Mouse (Mus musculus) midbrain, embryonic 11.5 days (tissue): ENCODE results near the gene Ddit4. TPM values are rescaled to one million over a fixed set of nuclear protein-coding genes. Genes with fewer than 3 reads are reported as not detected.

Experiments
- ATAC-seq: fragments of 200-750 bp; cut with Nextera tagmentation; 2 replicates; pipeline ENCODE4 v1.8.0; 2017; ENCODE audit warnings: moderate TSS enrichment, moderate library complexity; ENCODE audit not compliant: low FRiP score
- DNase-seq: peaks from one replicate; pipeline ENCODE4 v3.0.0; 2015; ENCODE audit warnings: low spot score; ENCODE audit errors: missing footprints
- H3K27ac ChIP-seq: fragments of 300-500 bp; sonication (generic); 2 replicates; pipeline ENCODE4 v1.5.1; 2014; ENCODE audit warnings: low read depth, low read length
- H3K27me3 ChIP-seq: fragments of 300-500 bp; sonication (generic); 2 replicates; pipeline ENCODE4 v1.6.1; 2014; ENCODE audit warnings: mild to moderate bottlenecking, low read length, moderate library complexity, mixed read lengths; ENCODE audit not compliant: control insufficient read depth, insufficient read depth
- H3K36me3 ChIP-seq: fragments of 300-500 bp; sonication (generic); 2 replicates; pipeline ENCODE4 v1.6.1; 2014; ENCODE audit warnings: mild to moderate bottlenecking, low read length, moderate library complexity, mixed read lengths; ENCODE audit not compliant: control insufficient read depth, insufficient read depth
- H3K4me1 ChIP-seq: fragments of 300-500 bp; sonication (generic); 2 replicates; pipeline ENCODE4 v1.6.1; 2014; ENCODE audit warnings: low read length; ENCODE audit not compliant: control insufficient read depth, insufficient read depth
- H3K4me2 ChIP-seq: fragments of 300-500 bp; sonication (generic); 2 replicates; pipeline ENCODE4 v1.6.1; 2014; ENCODE audit warnings: mild to moderate bottlenecking, moderate library complexity
- H3K4me3 ChIP-seq: fragments of 300-500 bp; sonication (generic); 2 replicates; pipeline ENCODE4 v1.5.1; 2014; ENCODE audit warnings: low read depth, low read length
- H3K9ac ChIP-seq: fragments of 300-500 bp; sonication (generic); 2 replicates; pipeline ENCODE4 v1.6.1; 2014; ENCODE audit warnings: low read length
- H3K9me3 ChIP-seq: fragments of 300-500 bp; sonication (generic); 2 replicates; pipeline ENCODE4 v1.6.1; 2016; ENCODE audit warnings: low read length; ENCODE audit not compliant: control insufficient read depth
- WGBS: fragments of 180-500 bp; shearing (Covaris S2); extraction: QIAGEN DNeasy Blood & Tissue Kit; methylation state at CpG from one replicate; pipeline ENCODE4 v1.1.7; 2014; 5-methylcytosine and 5-hydroxymethylcytosine counted together
- polyA plus RNA-seq: library from polyadenylated mRNA; unstranded; fragments of >200 nt; fragmentation: Nextera tagmentation; extraction: Ambion mirVana; gene quantifications from 2 replicates; pipeline ENCODE4 v1.2.1, GENCODE M21; 2014

Ddit4 gene
- polyA plus RNA-seq, 1 experiment from 2014 or later, result 4.5 TPM

DNA sequence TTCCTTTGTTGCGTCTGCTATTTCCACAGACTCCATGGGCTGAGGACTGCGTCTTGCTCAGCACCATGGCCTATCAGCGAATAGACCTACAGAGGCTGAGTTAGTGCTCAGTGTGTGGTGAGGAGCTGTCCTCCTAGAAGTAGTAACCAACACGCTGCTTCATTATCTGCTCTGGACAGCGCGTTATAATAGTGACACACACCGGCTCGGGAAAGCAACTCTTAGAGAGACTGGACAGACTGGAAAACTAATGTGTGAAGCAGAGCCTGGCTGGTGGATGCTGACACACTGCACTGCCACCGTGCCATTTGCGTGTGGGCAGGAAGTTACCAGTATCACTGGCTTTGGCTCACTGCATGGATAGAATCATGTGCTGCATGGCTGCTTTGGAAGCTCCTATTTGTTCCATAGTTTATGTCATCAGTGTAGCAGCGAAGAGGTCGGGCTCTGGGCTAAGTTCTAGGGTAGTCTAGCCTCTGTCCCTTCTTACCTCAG lies 30.8 kb upstream of the Ddit4 start:
- no peak for ATAC-seq
- no peak overlapping the region for H3K9ac ChIP-seq
- no peaks in the 10 kb centered on the region for H3K9me3 ChIP-seq
- no peak overlapping the region for H3K27ac ChIP-seq
- no peaks in the 10 kb centered on the region for H3K36me3 ChIP-seq
- no peak overlapping the region for H3K4me3 ChIP-seq
- WGBS, result 94% methylated on average over 12 of the region's 12 CpGs
- no peak for DNase-seq
- H3K4me2 ChIP-seq, result no peak overlapping the region
- peaks cover 6% of the 10 kb centered on the region; the same call in 1 of the 2 replicates for H3K4me1 ChIP-seq
- no peaks in the 10 kb centered on the region for H3K27me3 ChIP-seq

DNA sequence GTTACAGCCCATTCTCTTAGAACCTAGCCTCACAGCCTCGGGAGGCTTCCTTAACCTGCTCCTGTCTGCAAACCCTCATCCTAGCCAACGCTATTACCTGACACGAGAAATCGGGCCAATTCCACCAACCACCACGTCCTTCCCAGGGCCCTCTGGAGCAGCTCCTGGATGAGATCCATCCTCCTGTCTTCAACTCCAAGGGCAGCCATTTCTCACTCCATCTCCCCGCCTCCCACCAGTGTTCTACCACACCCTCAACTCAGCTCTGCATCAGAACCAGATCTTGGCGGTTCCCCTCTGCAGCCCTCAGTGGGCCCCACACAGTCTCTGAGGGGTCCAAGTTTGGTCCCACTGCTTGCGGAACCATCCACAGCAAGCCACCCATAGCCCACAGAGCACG lies 30.2 kb upstream of the Ddit4 start:
- 92% methylated on average over 9 of the region's 9 CpGs for WGBS
- H3K9me3 ChIP-seq, result no peaks in the 10 kb centered on the region

DNA sequence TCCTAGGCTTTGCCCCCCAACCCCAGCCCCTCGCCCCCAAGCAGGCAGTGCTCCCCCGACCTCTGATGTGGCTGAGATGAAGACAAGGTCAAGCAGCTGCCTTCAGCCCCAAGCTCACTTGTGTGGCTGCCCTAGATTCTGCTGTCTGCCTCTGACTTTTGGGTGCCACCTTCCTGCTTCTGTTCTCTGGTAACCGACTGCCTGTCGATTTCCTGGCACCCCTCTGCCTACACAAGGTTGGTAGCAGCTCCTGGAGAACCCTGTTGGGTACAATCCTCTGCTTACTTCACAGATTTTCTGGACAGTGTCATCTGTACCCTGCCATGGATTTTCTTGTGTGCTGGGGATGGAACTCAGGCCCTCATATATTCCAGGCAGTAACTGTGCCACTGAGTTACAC lies 29.7 kb upstream of the Ddit4 start:
- H3K9me3 ChIP-seq, result no peaks in the 10 kb centered on the region
- no peak overlapping the region for H3K9ac ChIP-seq
- no peak overlapping the region for H3K4me3 ChIP-seq
- ATAC-seq (no peak), DNase-seq (no peak)
- WGBS, result 90% methylated on average over 4 of the region's 4 CpGs
- no peak overlapping the region for H3K4me2 ChIP-seq
- H3K27me3 ChIP-seq, result no peaks in the 10 kb centered on the region
- H3K36me3 ChIP-seq, result no peaks in the 10 kb centered on the region
- H3K27ac ChIP-seq, result no peak overlapping the region
- H3K4me1 ChIP-seq, result peaks cover 6% of the 10 kb centered on the region; the same call in 1 of the 2 replicates

More for the DNA sequence above, 30.2 kb upstream of the Ddit4 start:
- no peaks in the 10 kb centered on the region for H3K27me3 ChIP-seq
- H3K4me1 ChIP-seq, result peaks cover 6% of the 10 kb centered on the region; the same call in 1 of the 2 replicates
- no peak overlapping the region for H3K27ac ChIP-seq
- DNase-seq, result no peak
- no peaks in the 10 kb centered on the region for H3K36me3 ChIP-seq
- no peak overlapping the region for H3K9ac ChIP-seq
- H3K4me3 ChIP-seq, result no peak overlapping the region
- ATAC-seq, result no peak
- H3K4me2 ChIP-seq, result no peak overlapping the region

DNA sequence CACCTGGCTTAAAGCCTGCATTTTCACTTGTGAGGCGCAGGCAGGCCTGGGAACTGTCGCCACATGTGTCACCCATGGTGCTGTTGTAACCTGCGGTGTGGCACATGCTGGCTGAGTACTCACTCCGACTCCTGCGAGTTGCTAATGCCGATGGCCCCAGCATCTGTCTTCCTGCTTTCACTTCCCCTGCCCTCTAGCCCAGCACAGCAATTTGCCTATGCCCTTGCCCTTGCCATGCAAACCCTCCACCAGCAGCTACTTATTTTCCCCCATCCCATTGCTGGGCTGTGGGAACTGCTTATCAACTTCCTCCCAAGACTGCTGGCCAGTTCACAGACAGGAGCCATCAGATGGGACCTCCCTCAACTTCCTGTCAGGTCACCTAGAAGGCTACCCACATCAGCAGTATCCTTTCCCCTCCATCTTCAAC lies 29.2 kb upstream of the Ddit4 start:
- DNase-seq (no peak), ATAC-seq (no peak)
- Histone ChIP-seq H3K9ac (no peak overlapping the region), H3K27ac (no peak overlapping the region), H3K4me2 (no peak overlapping the region), H3K4me1 (peaks cover 6% of the 10 kb centered on the region; the same call in 1 of the 2 replicates), H3K4me3 (no peak overlapping the region), H3K27me3 (no peaks in the 10 kb centered on the region), H3K36me3 (no peaks in the 10 kb centered on the region), H3K9me3 (no peaks in the 10 kb centered on the region)
- WGBS, result 86% methylated on average over 6 of the region's 6 CpGs

DNA sequence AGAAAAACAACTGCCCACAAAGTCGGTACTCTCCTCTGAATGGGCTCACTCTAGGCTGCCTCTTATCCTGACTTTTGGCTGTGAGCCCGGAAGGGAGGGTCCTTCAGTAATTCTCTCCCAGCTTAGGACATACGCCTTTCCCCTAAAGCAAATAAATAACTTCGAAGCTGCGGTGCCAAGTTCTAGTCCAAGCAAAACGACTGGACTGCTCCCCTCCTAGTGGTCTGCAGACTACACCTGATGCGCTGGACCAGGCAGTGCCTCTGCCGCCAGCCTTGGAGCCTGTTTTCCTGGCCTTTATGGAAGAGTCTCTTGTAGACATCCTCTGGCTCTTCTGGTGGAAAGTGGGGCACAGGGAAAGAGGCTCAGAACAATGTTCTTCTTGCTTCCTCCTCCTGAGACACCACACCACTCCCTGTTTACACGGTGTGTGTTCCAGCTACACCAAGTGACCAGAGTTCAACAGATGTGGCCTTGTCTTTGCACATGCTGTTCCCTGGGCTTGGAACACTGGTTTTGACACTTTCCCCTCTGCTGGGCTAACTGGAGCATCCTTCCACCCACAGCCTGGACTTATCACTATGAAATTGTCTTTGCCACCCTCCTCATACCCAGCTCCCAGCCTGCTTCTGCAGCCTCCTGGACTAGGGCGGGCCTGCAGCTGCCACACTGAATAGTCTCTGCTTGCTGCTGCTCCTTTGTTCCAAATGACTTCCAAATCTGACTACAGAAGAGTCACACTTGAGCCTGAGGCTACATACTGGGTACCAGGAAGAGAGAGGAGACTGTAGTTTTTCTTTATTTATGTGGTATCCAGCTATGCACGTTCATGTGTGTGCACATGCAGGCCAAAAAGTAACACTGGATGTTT lies 27.5 kb upstream of the Ddit4 start:
- Histone ChIP-seq H3K4me1 (peaks cover 11% of the 10 kb centered on the region), H3K4me3 (no peak overlapping the region), H3K9me3 (no peaks in the 10 kb centered on the region), H3K4me2 (no peak overlapping the region), H3K27me3 (no peaks in the 10 kb centered on the region), H3K27ac (0 out of 2 replicates have a peak overlapping the region, but pooled peaks have one; percentile 30), H3K36me3 (no peaks in the 10 kb centered on the region), H3K9ac (no peak overlapping the region; the same call in 1 of the 2 replicates)
- no peak for DNase-seq
- peak; percentile 38; the same call in 1 of the 2 replicates for ATAC-seq
- 61% methylated on average over 11 of the region's 11 CpGs for WGBS

DNA sequence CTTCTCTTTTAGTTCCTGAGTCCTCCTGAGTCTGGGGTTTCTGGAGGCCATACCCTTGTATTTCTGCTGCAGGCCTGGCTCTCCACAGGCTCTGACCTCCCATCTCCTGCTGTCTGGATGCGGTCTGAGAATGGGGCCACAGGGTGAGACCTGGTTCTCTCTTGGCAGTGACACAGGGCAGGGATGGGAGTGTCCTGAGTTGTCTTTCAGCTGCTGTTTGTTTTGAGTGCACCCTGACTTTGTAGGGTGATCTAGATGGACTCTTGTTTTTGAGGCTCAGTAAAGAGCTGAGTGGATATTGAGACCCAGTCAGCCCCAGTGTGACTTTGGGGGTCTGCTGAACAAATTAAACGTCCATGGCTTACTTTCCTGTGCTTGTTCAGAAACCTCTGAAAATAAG lies 26.8 kb upstream of the Ddit4 start:
- no peak overlapping the region for H3K27ac ChIP-seq
- no peaks in the 10 kb centered on the region for H3K9me3 ChIP-seq
- WGBS, result 64% methylated on average over 2 of the region's 2 CpGs
- H3K4me1 ChIP-seq, result peaks cover 14% of the 10 kb centered on the region
- DNase-seq (no peak), ATAC-seq (no peak)
- H3K27me3 ChIP-seq, result no peaks in the 10 kb centered on the region
- no peak overlapping the region for H3K4me2 ChIP-seq
- H3K9ac ChIP-seq, result no peak overlapping the region
- no peak overlapping the region for H3K4me3 ChIP-seq
- H3K36me3 ChIP-seq, result no peaks in the 10 kb centered on the region

DNA sequence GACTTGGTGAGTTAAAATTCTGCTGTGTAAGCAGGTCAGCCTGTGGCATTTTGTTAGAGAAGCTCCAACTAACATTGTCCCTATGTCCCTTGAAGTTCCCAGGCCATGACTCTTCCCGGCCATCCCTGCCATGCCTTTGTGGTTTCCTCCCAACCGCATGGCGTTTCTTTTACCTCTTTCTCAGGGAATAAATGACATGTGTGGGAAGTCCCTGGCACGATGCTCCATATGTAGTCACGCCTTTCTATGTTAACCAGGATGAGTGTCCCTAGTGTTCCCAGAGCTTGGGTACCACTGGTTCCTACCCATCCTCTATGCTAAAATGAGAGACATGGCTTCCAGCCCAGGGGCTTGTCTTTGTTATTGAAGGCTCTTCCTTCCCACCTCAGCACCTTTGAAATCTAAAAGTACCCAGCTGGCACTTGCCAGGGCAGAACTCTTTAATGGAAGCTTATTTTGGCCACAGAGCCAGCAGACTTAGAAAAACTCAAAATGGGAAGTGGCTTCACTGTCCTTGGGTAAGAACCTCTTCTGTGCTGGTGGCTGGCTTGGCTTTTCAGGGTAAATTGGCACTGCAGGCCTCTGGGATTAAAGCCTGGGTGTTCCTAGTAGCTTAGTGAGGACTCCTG lies 26.2 kb upstream of the Ddit4 start:
- H3K9ac ChIP-seq, result no peak overlapping the region
- H3K27ac ChIP-seq, result no peak overlapping the region
- no peaks in the 10 kb centered on the region for H3K9me3 ChIP-seq
- ATAC-seq, result no peak
- H3K27me3 ChIP-seq, result no peaks in the 10 kb centered on the region
- no peak overlapping the region for H3K4me3 ChIP-seq
- H3K4me2 ChIP-seq, result no peak overlapping the region
- DNase-seq, result no peak
- 87% methylated on average over 5 of the region's 5 CpGs for WGBS
- H3K4me1 ChIP-seq, result peaks cover 14% of the 10 kb centered on the region
- H3K36me3 ChIP-seq, result no peaks in the 10 kb centered on the region

DNA sequence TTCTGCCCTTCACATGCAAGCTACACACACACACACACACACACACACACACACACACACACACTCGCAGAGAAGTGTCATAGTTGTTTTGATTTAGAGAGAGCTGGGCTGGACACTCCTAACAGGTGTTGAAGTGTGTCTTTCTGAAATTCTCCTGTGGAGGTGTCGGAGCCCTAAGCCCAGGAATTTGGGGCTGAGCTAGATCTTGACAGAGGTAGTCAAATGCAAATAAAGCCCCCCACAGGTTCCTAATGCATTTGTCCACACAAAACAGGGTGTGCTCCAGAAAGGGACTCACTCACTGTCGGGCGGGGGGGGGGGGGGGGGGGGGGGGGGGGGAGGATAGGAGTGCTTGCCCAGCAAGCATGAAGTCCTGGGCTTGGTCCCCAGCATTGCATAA lies 25.5 kb upstream of the Ddit4 start:
- DNase-seq (no peak), ATAC-seq (no peak)
- no peak overlapping the region for H3K4me3 ChIP-seq
- H3K9ac ChIP-seq, result no peak overlapping the region
- 62% methylated on average over 2 of the region's 4 CpGs for WGBS
- no peaks in the 10 kb centered on the region for H3K9me3 ChIP-seq
- H3K4me1 ChIP-seq, result peaks cover 16% of the 10 kb centered on the region
- H3K27ac ChIP-seq, result no peak overlapping the region
- no peak overlapping the region for H3K4me2 ChIP-seq
- no peaks in the 10 kb centered on the region for H3K36me3 ChIP-seq
- H3K27me3 ChIP-seq, result no peaks in the 10 kb centered on the region

DNA sequence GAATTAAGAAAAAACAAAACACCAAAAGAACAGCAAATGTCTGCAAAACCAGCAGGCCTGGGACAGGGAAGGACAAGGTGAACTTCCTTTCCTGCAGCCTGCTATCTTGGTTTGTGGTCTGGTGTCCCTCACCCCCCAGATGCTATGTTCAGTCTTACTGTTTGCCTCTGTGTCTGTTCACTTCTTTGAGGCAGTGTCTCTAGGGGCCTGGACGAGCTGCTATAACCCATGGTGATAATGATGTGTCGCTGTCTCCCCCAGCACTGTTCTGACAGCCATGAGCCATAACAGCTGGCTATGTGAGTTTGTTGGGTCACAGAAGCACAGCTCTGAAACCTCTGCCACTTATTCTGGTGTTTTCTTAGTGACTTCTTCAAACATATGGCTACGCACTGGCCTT lies 23.2 kb upstream of the Ddit4 start:
- no peak overlapping the region for H3K4me3 ChIP-seq
- ATAC-seq (no peak), DNase-seq (no peak)
- no peaks in the 10 kb centered on the region for H3K27me3 ChIP-seq
- H3K36me3 ChIP-seq, result no peaks in the 10 kb centered on the region
- WGBS, result 67% methylated on average over 3 of the region's 3 CpGs
- no peak overlapping the region for H3K9ac ChIP-seq
- no peaks in the 10 kb centered on the region for H3K9me3 ChIP-seq
- H3K4me1 ChIP-seq, result peaks cover 23% of the 10 kb centered on the region
- no peak overlapping the region for H3K4me2 ChIP-seq
- H3K27ac ChIP-seq, result peak overlapping the region; percentile 7; the same call in 1 of the 2 replicates
